Mouse (Mus musculus): ENCODE results near the gene Cacna2d1. TPM values are rescaled to one million over a fixed set of nuclear protein-coding genes. Genes with fewer than 3 reads are reported as not detected.

Gene Cacna2d1
- polyA plus RNA-seq, 1 experiment from 2014 or later, result 0.25 TPM

GRCm38 (mm10) chr5:16221960-16222359 lies 287.5 kb downstream of the Cacna2d1 start:
- no peak for ATAC-seq

GRCm38 (mm10) chr5:16225359-16225758 lies 290.9 kb downstream of the Cacna2d1 start:
- Histone ChIP-seq H3K4me2 (ENCODE audit: low read depth, low read length) (no peak overlapping the region), H3K27ac (ENCODE audit: low read depth) (no peak overlapping the region), H3K4me3 (ENCODE audit: low read depth, low read length) (no peak overlapping the region), H3K9ac (replicated peaks) (no peak overlapping the region), H3K36me3 (replicated peaks; ENCODE audit: insufficient read depth, low read length) (no peaks in the 10 kb centered on the region), H3K4me1 (ENCODE audit: insufficient read depth) (no peaks in the 10 kb centered on the region), H3K9me3 (ENCODE audit: low read length) (no peaks in the 10 kb centered on the region), H3K27me3 (ENCODE audit: insufficient read depth, low read length) (no peaks in the 10 kb centered on the region)
- TF ChIP-seq CTCF (IDR thresholded peaks at IDR 0.05; ENCODE audit: low read depth), result no peak
- no peak for TF ChIP-seq EP300 (IDR thresholded peaks at IDR 0.05; ENCODE audit: low read depth)
- ATAC-seq (no peak), DNase-seq (no peak)
- WGBS (ENCODE audit: insufficient replicate concordance), result 75% methylated on average over 2 of the region's 2 CpGs

More at GRCm38 (mm10) chr5:16221960-16222359, 287.5 kb downstream of the Cacna2d1 start:
- Histone ChIP-seq H3K27me3 (ENCODE audit: insufficient read depth, low read length) (no peaks in the 10 kb centered on the region), H3K27ac (ENCODE audit: low read depth) (no peak overlapping the region), H3K4me1 (ENCODE audit: insufficient read depth) (no peaks in the 10 kb centered on the region), H3K9me3 (ENCODE audit: low read length) (no peaks in the 10 kb centered on the region), H3K36me3 (replicated peaks; ENCODE audit: insufficient read depth, low read length) (no peaks in the 10 kb centered on the region), H3K4me3 (ENCODE audit: low read depth, low read length) (no peak overlapping the region), H3K4me2 (ENCODE audit: low read depth, low read length) (no peak overlapping the region), H3K9ac (replicated peaks) (no peak overlapping the region)
- TF ChIP-seq CTCF (IDR thresholded peaks at IDR 0.05; ENCODE audit: low read depth) (no peak), EP300 (IDR thresholded peaks at IDR 0.05; ENCODE audit: low read depth) (no peak)
- no peak for DNase-seq
- 68% methylated on average over 4 of the region's 4 CpGs for WGBS (ENCODE audit: insufficient replicate concordance)

GRCm38 (mm10) chr5:16229384-16229783 lies 294.9 kb downstream of the Cacna2d1 start:
- no peaks in the 10 kb centered on the region for H3K4me1 ChIP-seq (ENCODE audit: insufficient read depth)
- H3K9ac ChIP-seq (replicated peaks), result no peak overlapping the region
- no peaks in the 10 kb centered on the region for H3K9me3 ChIP-seq (ENCODE audit: low read length)
- no peaks in the 10 kb centered on the region for H3K36me3 ChIP-seq (replicated peaks; ENCODE audit: insufficient read depth, low read length)
- no peak overlapping the region for H3K27ac ChIP-seq (ENCODE audit: low read depth)
- H3K27me3 ChIP-seq (ENCODE audit: insufficient read depth, low read length), result no peaks in the 10 kb centered on the region
- ATAC-seq (no peak), DNase-seq (no peak)
- H3K4me3 ChIP-seq (ENCODE audit: low read depth, low read length), result no peak overlapping the region
- TF ChIP-seq CTCF (IDR thresholded peaks at IDR 0.05; ENCODE audit: low read depth), result no peak
- TF ChIP-seq EP300 (IDR thresholded peaks at IDR 0.05; ENCODE audit: low read depth), result no peak
- no peak overlapping the region for H3K4me2 ChIP-seq (ENCODE audit: low read depth, low read length)
- WGBS (ENCODE audit: insufficient replicate concordance), result 77% methylated on average over 3 of the region's 3 CpGs

- 82% methylated on average over 9 of the region's 9 CpGs for WGBS (ENCODE audit: insufficient replicate concordance)
- DNase-seq (no peak), ATAC-seq (no peak)
- no peak overlapping the region for H3K4me2 ChIP-seq (ENCODE audit: low read depth, low read length)
- H3K4me1 ChIP-seq (ENCODE audit: insufficient read depth), result no peaks in the 10 kb centered on the region
- no peaks in the 10 kb centered on the region for H3K9me3 ChIP-seq (ENCODE audit: low read length)
- H3K27me3 ChIP-seq (ENCODE audit: insufficient read depth, low read length), result no peaks in the 10 kb centered on the region
- no peak overlapping the region for H3K4me3 ChIP-seq (ENCODE audit: low read depth, low read length)
- H3K36me3 ChIP-seq (replicated peaks; ENCODE audit: insufficient read depth, low read length), result no peaks in the 10 kb centered on the region
- H3K27ac ChIP-seq (ENCODE audit: low read depth), result no peak overlapping the region
- H3K9ac ChIP-seq (replicated peaks), result no peak overlapping the region
- no peak for TF ChIP-seq EP300 (IDR thresholded peaks at IDR 0.05; ENCODE audit: low read depth)
- no peak for TF ChIP-seq CTCF (IDR thresholded peaks at IDR 0.05; ENCODE audit: low read depth)
These were observed 297.0 kb downstream of the Cacna2d1 start for GRCm38 (mm10) chr5:16231477-16231876.

- WGBS (ENCODE audit: insufficient replicate concordance), result 75% methylated on average over 6 of the region's 6 CpGs
- TF ChIP-seq EP300 (IDR thresholded peaks at IDR 0.05; ENCODE audit: low read depth) (no peak), CTCF (IDR thresholded peaks at IDR 0.05; ENCODE audit: low read depth) (no peak)
- no peak overlapping the region for H3K27ac ChIP-seq (ENCODE audit: low read depth)
These were observed 300.4 kb downstream of the Cacna2d1 start for GRCm38 (mm10) chr5:16234891-16235290.

GRCm38 (mm10) chr5:16235864-16236263 lies 301.4 kb downstream of the Cacna2d1 start:
- no peak overlapping the region for H3K4me2 ChIP-seq (ENCODE audit: low read depth, low read length)
- H3K36me3 ChIP-seq (replicated peaks; ENCODE audit: insufficient read depth, low read length), result no peaks in the 10 kb centered on the region
- no peaks in the 10 kb centered on the region for H3K27me3 ChIP-seq (ENCODE audit: insufficient read depth, low read length)
- DNase-seq (no peak), ATAC-seq (no peak)
- H3K9ac ChIP-seq (replicated peaks), result no peak overlapping the region
- H3K9me3 ChIP-seq (ENCODE audit: low read length), result no peaks in the 10 kb centered on the region
- H3K4me3 ChIP-seq (ENCODE audit: low read depth, low read length), result no peak overlapping the region
- H3K27ac ChIP-seq (ENCODE audit: low read depth), result no peak overlapping the region
- no peaks in the 10 kb centered on the region for H3K4me1 ChIP-seq (ENCODE audit: insufficient read depth)
- WGBS (ENCODE audit: insufficient replicate concordance), result 76% methylated on average over 2 of the region's 2 CpGs
- no peak for TF ChIP-seq CTCF (IDR thresholded peaks at IDR 0.05; ENCODE audit: low read depth)

More at GRCm38 (mm10) chr5:16234891-16235290, 300.4 kb downstream of the Cacna2d1 start:
- Histone ChIP-seq H3K9ac (replicated peaks) (no peak overlapping the region), H3K4me3 (ENCODE audit: low read depth, low read length) (no peak overlapping the region), H3K4me1 (ENCODE audit: insufficient read depth) (no peaks in the 10 kb centered on the region), H3K27me3 (ENCODE audit: insufficient read depth, low read length) (no peaks in the 10 kb centered on the region), H3K9me3 (ENCODE audit: low read length) (no peaks in the 10 kb centered on the region), H3K4me2 (ENCODE audit: low read depth, low read length) (no peak overlapping the region), H3K36me3 (replicated peaks; ENCODE audit: insufficient read depth, low read length) (no peaks in the 10 kb centered on the region)
- DNase-seq (no peak), ATAC-seq (no peak)

- TF ChIP-seq CTCF (IDR thresholded peaks at IDR 0.05; ENCODE audit: low read depth) (no peak), EP300 (IDR thresholded peaks at IDR 0.05; ENCODE audit: low read depth) (no peak)
- Histone ChIP-seq H3K27ac (ENCODE audit: low read depth) (no peak overlapping the region), H3K4me2 (ENCODE audit: low read depth, low read length) (no peak overlapping the region), H3K9ac (replicated peaks) (no peak overlapping the region), H3K27me3 (ENCODE audit: insufficient read depth, low read length) (no peaks in the 10 kb centered on the region), H3K4me1 (ENCODE audit: insufficient read depth) (no peaks in the 10 kb centered on the region), H3K9me3 (ENCODE audit: low read length) (no peaks in the 10 kb centered on the region), H3K4me3 (ENCODE audit: low read depth, low read length) (no peak overlapping the region), H3K36me3 (replicated peaks; ENCODE audit: insufficient read depth, low read length) (no peaks in the 10 kb centered on the region)
- no peak for DNase-seq
- ATAC-seq, result no peak
- WGBS (ENCODE audit: insufficient replicate concordance), result 75% methylated on average over 4 of the region's 4 CpGs
These were observed 302.1 kb downstream of the Cacna2d1 start for GRCm38 (mm10) chr5:16236608-16237007.
